In the genomic region with DNA sequence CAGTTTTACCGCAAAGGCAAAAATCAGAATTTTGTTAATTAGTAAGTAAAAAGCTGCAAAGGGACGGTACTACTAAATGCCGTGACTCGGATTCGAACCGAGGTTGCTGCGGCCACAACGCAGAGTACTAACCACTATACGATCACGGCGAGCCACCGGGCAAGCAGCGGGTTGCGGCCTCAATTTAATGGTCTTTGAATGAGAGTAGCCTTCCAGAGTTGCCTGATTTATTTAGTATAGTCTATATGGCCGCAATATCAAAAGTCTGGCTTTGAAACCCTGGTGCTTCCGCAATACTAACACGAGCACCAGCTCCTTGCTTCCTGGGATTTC, we compare ENCODE assay signal across 8 mouse cellular contexts. TPM values are rescaled to one million over a fixed set of nuclear protein-coding genes. Genes with fewer than 3 reads are reported as not detected.
DNase-seq lines count a peak whose midpoint lies in the region; ATAC-seq lines count a peak whose summit lies in the region.

No protein-coding gene starts in this region.

- peak; percentile 91 to 98 for DNase-seq in adrenal gland, adult 18-20 months (ENCODE audit: low spot score in 2 of 2)
- DNase-seq in embryo, embryonic 10.5 days (ENCODE audit: low spot score), result peak; percentile 96
- DNase-seq in gastrocnemius, postnatal 14 days, result peak; percentile 86
- DNase-seq in left cerebral cortex, postnatal 25 days (ENCODE audit: low spot score in 2 of 2), result peak; percentile 96 to 98
- peak; percentile 91 for DNase-seq in mesoderm, embryonic 11.5 days (ENCODE audit: low read depth, low spot score)
- DNase-seq in right cerebral cortex, postnatal 25 days, result peak; percentile 92
- DNase-seq in urinary bladder, postnatal 36 days (ENCODE audit: low spot score in 2 of 2), result peak; percentile 95 to 96

- no peaks in the 10 kb centered on the region for H3K36me3 ChIP-seq in intestine, embryonic 15.5 days

- peak; percentile 74 for ATAC-seq in intestine, embryonic 15.5 days

- peak overlapping the region; percentile 59 for H3K4me3 ChIP-seq in intestine, embryonic 15.5 days (replicated peaks)

- H3K27ac ChIP-seq in intestine, embryonic 15.5 days, result peak overlapping the region; percentile 89

- intact Hi-C loops in gastrocnemius, postnatal 14 days (cut with DNase I; ENCODE audit: low total_unique reads), result no loop called here
- intact Hi-C loops in left cerebral cortex, postnatal 25 days (cut with DNase I), result loop anchor here (5.0 kb wide), 2 partner anchors 82 to 223 kb away; no protein-coding TSS in a partner anchor

- H3K4me2 ChIP-seq in intestine, embryonic 15.5 days (replicated peaks), result peak overlapping the region; percentile 58

- H3K4me1 ChIP-seq in intestine, embryonic 15.5 days (replicated peaks), result 0 out of 2 replicates have a peak, but pooled peaks cover 3% of the 10 kb centered on the region

- WGBS in intestine, embryonic 15.5 days, result under 1% methylated on average over 17 of the region's 17 CpGs

- peak overlapping the region; percentile 68 for H3K9ac ChIP-seq in intestine, embryonic 15.5 days

- H3K9me3 ChIP-seq in intestine, embryonic 15.5 days, result no peaks in the 10 kb centered on the region

- H3K27me3 ChIP-seq in intestine, embryonic 15.5 days (replicated peaks), result no peaks in the 10 kb centered on the region

RNA-seq across cellular contexts. Expression of a gene that starts 24.7 kb away (rescaled TPM):
- under 1 TPM in 1 of 2 experiments, not detected in 1; 0.42 TPM for total RNA-seq in adrenal gland, adult 18-20 months (2021)
- total RNA-seq in gastrocnemius, postnatal 14 days (2021), result 100 to 1,000 TPM; 460 to 465 TPM
- 0.29 and 0.37 TPM in 2 replicates for polyA plus RNA-seq in intestine, embryonic 15.5 days (2015; fragmentation: Nextera tagmentation; extraction: Ambion mirVana)
- 1 to 10 TPM in 1 of 2 experiments, under 1 TPM in 1; 0.85 to 1.4 TPM for total RNA-seq in left cerebral cortex, postnatal 25 days (2021)

RNA-seq across cellular contexts. Expression of a gene that starts 48.1 kb away (rescaled TPM):
- total RNA-seq in adrenal gland, adult 18-20 months (2021), result not detected
- not detected for total RNA-seq in gastrocnemius, postnatal 14 days (2021)
- 0.14 and 0.20 TPM in 2 replicates for polyA plus RNA-seq in intestine, embryonic 15.5 days (2015; fragmentation: Nextera tagmentation; extraction: Ambion mirVana)
- not detected for total RNA-seq in left cerebral cortex, postnatal 25 days (2021)

RNA-seq across cellular contexts. Expression of a gene that starts 57.5 kb away (rescaled TPM):
- 100 to 1,000 TPM; 539 to 784 TPM for total RNA-seq in adrenal gland, adult 18-20 months (2021)
- total RNA-seq in gastrocnemius, postnatal 14 days (2021), result 100 to 1,000 TPM; 288 to 458 TPM
- polyA plus RNA-seq in intestine, embryonic 15.5 days (2015; fragmentation: Nextera tagmentation; extraction: Ambion mirVana), result 136 and 146 TPM in 2 replicates
- total RNA-seq in left cerebral cortex, postnatal 25 days (2021), result 10 to 100 TPM; 18.3 to 18.5 TPM

Comparison
In these comparisons a context has a peak if more than half of its experiments do, and no peak if none do; other contexts are left out.
1. Peak in every context shown above with its lines: DNase-seq, ATAC-seq, H3K4me3 ChIP-seq and H3K27ac ChIP-seq.
2. RNA of a gene that starts 24.7 kb away (total RNA-seq): 460 to 465 TPM in gastrocnemius, postnatal 14 days; 0.85 to 1.4 TPM in left cerebral cortex, postnatal 25 days and 0.42 TPM in adrenal gland, adult 18-20 months; every median in the first group is over 100 times any median in the second.
3. RNA of a gene that starts 57.5 kb away (total RNA-seq): 539 to 784 TPM in adrenal gland, adult 18-20 months and 288 to 458 TPM in gastrocnemius, postnatal 14 days; 18.3 to 18.5 TPM in left cerebral cortex, postnatal 25 days; every median in the first group is over 10 times any median in the second.